Mouse (Mus musculus) cerebellum, postnatal 10 days (tissue): Measurements from ENCODE around the gene Rere.
"Not testable (repeated sequence)": the region's sequence is repeated elsewhere in the genome, so short reads cannot be mapped to it uniquely, and the experiment has no call there.

ENCODE experiments used
- DNase-seq, 2 experiments: peaks; one replicate each; pipeline ENCODE4 v3.0.0; 2021; ENCODE audit warnings: mixed read lengths in 2 of 2

Gene Rere

GRCm38 (mm10) chr4:150255181-150255580 is 26.3 kb upstream of the Rere start:
- peak in 1 of 2 experiments; percentile 50 for DNase-seq

GRCm38 (mm10) chr4:150257252-150258204 is 23.9 kb upstream of the Rere start:
- peak; percentile 99 for DNase-seq

DNA sequence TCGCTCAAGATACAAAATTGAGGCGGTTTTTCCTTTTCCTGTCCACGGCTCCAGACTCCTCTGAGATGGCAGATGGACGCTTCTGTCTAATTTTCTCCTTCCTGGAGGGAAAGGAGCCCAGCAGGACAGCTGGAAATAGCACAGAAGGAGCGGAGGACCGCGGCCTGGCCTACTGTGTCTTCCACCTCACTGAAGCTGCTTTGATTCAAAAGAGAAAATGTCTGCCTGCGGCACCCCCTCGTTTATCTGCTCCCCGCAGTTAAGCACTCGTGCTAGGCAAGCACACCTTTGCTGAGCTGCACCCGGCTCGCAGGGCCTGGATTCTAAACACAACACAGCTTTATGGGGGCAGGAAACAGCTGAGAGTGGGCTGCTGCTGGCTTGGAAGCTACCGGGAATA is 23.1 kb upstream of the Rere start:
- peak; percentile 83 to 89 for DNase-seq

DNA sequence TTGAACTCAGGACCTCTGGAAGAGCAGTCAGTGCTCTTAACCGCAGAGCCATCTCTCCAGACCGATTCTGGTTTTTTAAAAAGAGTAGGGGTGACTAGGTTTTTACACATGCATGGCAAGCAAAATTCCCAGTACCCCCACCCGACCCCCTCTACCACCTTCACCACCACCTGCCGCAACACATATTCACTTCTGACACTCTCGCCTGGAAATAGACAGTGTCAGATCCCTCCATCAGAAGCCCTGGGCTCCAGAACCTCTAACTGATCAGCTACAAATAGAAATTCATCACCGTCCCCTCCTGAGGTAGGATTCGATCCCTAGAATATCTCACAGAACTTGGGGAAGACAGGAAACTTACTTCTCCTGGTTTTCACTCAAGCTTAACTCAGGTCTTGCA is 21.9 kb upstream of the Rere start:
- no peak for DNase-seq

- DNase-seq = no peak
These were observed 21.3 kb upstream of the Rere start for GRCm38 (mm10) chr4:150260111-150260510.

GRCm38 (mm10) chr4:150260745-150261144 is 20.7 kb upstream of the Rere start:
- DNase-seq = no peak

DNA sequence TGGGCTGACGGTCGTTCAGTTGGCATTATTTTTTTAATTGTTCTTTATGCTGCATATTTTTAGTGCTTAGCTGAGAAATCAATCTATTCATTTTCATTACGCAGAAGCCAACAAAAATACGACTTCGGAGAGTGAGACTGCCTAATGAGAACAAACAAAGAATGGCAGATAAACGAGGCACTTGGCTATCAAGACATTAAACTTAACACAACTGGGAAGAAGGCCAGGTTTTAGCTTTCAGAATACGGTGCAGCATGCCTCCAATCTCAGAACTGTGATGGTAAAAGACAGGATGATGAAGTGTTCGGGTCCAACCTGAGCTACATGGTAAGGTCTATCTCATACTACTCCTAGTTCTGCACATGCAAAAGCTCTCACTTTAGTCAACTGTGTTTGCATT is 19.1 kb upstream of the Rere start:
- no peak for DNase-seq

DNA sequence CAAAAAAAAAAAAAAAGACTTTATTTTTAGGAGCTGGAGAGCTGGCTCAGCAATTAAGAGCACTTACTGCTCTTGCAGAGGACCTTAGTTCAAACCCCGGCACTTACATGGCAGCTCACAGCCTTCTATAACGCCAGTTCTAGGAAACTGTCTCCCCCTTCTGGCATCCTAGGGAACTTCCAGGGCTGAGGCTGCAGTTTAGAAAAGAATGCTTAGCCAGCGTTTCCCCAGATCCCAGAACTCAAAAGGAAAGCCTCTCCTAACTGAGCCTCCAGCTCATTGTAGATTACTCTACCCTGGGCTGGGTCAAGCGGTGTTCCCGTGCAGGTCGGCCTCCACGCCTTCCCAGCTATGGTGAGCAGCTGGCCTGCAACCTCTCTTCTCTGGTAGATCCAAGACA is 16.5 kb upstream of the Rere start:
- DNase-seq = peak; percentile 47 to 61

GRCm38 (mm10) chr4:150265471-150265870 is 16.0 kb upstream of the Rere start:
- no peak for DNase-seq

GRCm38 (mm10) chr4:150266655-150267223 is 14.7 kb upstream of the Rere start:
- no peak for DNase-seq

GRCm38 (mm10) chr4:150268674-150269653 is 12.5 kb upstream of the Rere start:
- no peak for DNase-seq

- no peak for DNase-seq
These were observed 11.8 kb upstream of the Rere start for GRCm38 (mm10) chr4:150269679-150270078.

GRCm38 (mm10) chr4:150270718-150271117 is 10.7 kb upstream of the Rere start:
- not testable (repeated sequence) for DNase-seq

DNA sequence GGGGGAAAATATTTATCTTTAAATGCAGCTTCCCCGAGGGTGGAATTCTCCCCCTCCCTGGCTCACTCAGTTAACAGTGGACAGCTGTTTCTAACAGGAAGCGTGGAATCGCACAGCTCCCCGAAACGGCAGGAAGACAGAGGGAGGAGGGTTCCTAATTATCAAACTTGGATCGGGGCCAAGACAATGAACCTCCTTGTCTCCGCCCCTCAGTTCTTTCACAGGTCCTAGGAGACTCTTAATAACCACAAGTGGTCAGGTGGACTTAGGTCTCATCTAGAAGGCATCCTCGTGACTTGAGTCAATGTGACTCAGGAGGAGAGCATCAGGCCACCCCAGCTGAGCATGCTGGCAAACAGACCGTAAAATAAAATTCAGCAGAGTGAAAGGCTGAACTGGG is 8.7 kb upstream of the Rere start:
- peak; percentile 64 to 77 for DNase-seq

DNA sequence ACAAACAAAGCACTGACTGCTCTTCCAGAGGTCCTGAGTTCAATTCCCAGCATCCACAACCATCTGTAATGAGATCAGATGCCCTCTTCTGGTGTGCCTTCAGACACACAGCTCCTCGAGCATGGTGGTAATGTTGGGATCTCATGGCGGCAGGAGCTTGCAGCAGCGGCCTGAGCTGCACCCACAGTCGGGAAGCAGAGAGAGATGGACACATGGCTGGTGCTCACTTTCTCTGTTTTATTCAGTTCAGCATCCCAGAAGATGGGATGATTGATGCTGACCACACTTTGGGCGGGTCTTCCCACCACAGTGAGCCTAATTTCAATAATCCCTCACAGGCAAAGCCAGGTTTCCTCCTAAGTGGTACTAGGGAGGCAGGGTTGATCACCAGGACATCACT is 5.9 kb upstream of the Rere start:
- no peak for DNase-seq

DNA sequence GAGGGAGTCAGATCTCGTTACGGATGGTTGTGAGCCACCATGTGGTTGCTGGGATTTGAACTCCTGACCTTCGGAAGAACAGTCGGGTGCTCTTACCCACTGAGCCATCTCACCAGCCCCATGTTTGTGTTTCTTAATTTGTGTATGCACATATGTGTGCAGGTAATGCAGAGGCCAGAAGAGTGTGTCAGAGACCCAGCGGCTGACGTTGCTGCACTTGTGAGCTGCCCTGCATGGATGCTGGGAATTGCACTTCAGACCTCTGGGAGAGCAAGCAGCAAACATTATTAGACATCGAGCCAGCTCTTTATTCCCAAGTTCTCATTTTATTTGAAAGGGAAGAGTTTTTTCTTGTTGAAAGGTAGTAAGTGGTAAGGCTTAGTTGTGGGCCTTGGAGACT is 2.1 kb upstream of the Rere start:
- DNase-seq = not testable (repeated sequence)

DNA sequence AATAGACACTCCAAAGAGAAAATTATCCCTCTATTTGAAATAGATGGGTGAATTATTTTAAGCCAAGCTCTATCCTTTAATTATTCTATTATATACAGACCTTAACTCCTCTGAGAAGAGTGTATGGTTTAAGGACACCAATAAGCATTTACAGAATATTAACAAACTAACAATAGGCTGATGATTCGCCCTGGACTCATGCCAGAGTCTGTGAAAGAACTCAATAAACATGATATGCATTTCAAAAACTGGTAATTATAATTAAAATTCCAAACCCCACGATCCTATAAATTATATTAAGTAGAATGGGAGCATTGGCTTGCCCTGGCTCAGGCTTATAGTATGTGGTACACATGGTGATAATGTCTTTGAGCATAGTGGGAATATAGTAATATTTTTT is 1.4 kb upstream of the Rere start:
- no peak for DNase-seq

GRCm38 (mm10) chr4:150280459-150280858 is 987 bp upstream of the Rere start:
- DNase-seq = peak; percentile 55

DNA sequence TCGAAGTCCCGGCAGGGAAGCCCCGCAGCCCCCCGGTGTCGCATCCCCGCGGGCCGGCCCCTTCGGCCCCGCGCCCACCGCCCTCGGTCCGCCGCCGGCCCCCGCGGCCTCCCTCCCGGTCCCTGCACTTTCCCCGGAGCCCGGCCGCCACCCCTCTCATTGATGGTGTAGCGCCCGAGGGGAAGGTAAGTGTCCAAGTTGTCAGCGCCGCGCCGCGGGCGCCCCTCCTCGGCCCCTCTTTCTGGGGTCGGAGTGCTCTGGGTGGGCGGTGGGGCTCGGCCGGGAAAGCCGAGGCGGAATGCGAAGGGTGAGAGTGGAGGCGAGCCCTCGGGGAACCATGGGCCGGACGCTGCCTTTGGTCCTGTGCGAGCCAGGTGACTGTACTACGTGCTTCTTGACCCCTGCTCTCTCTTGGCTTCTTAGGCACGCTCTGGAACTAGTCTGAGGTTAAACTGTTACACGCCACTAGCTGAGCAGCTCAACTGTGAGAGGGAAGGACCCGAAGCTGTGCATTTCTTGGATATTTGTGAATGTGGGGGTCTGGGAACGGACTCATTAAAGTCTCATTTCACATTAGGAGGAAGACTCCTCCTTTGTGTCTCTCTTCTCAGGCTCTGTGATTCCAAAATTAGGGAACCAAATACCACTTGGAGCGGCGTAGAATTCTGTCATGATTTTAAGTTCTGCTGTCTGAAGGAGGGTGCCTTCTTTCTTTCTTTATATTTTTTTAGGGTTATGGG is 615 bp downstream of the Rere start:
- peak; percentile 70 to 73 for DNase-seq

GRCm38 (mm10) chr4:150282631-150283334 is 1.3 kb downstream of the Rere start:
- peak in 1 of 2 experiments; percentile 44 for DNase-seq

DNA sequence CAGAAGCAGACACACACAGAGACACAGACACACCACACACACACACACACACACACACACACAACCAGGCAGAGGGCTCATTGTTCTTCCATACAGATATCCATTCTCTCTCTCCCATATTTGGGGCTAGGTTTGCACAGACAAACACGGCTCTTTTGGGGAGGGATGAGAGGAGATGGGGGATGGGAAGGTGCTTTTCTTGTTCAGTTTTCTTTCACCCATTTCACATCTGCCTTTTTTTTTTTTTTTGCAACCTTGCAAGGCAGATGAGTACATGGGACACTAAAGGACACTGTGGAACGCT is 1.8 kb downstream of the Rere start:
- peak; percentile 46 to 48 for DNase-seq

GRCm38 (mm10) chr4:150283993-150284392 is 2.5 kb downstream of the Rere start:
- DNase-seq = peak; percentile 71 to 80
